Mouse (Mus musculus) bone marrow, adult 2 months (tissue): ENCODE results near the gene Pcdh10. TPM values are rescaled to one million over a fixed set of nuclear protein-coding genes. Genes with fewer than 3 reads are reported as not detected.

ENCODE experiments used
- H3K27ac ChIP-seq: fragments of 200-500 bp; 2 replicates; pipeline ENCODE4 v1.5.1; 2012; ENCODE audit warnings: low read depth, mild to moderate bottlenecking, control low read depth, inconsistent platforms, low read length; ENCODE audit not compliant: control insufficient read depth, poor library complexity, insufficient read depth
- H3K4me1 ChIP-seq: fragments of 200-500 bp; 2 replicates; pipeline ENCODE4 v1.6.1; 2011; ENCODE audit warnings: low read length; ENCODE audit not compliant: control insufficient read depth, insufficient read depth
- H3K4me3 ChIP-seq: fragments of 200-500 bp; replicated peaks from 2 replicates; pipeline ENCODE3; 2011; ENCODE audit warnings: mild to moderate bottlenecking, low read depth, low read length, control low read depth; ENCODE audit not compliant: control insufficient read depth
- CTCF ChIP-seq: fragments of 200-500 bp; IDR thresholded peaks from 2 replicates; pipeline ENCODE4 v1.5.1; 2011; ENCODE audit warnings: low read length, control low read depth; ENCODE audit not compliant: control insufficient read depth, insufficient read depth
- POLR2A ChIP-seq: fragments of 200-500 bp; IDR thresholded peaks from 2 replicates; pipeline ENCODE4 v1.6.1; 2011; ENCODE audit warnings: low read depth, mild to moderate bottlenecking, control low read depth, low read length, borderline replicate concordance; ENCODE audit not compliant: control insufficient read depth
- WGBS: fragments of 180-500 bp; shearing (Covaris S2); methylation state at CpG from one replicate; pipeline ENCODE4 v1.1.7; 2018; 5-methylcytosine and 5-hydroxymethylcytosine counted together
- polyA plus RNA-seq: library from polyadenylated mRNA; stranded (reverse); fragments of >200 nt; gene quantifications from 2 replicates; pipeline ENCODE4 v1.2.4, GENCODE M21; 2011; ENCODE audit warnings: low replicate concordance; ENCODE audit not compliant: missing spikeins, insufficient read depth, insufficient read length

Pcdh10 gene
- polyA plus RNA-seq, 1 experiment: not detected

- Histone ChIP-seq H3K4me1 (no peaks in the 10 kb centered on the region), H3K4me3 (no peak overlapping the region), H3K27ac (no peak overlapping the region)
- WGBS: 45% methylated on average over 11 of the region's 11 CpGs
- TF ChIP-seq CTCF: no peak
- no peak for TF ChIP-seq POLR2A
Observed at GRCm38 (mm10) chr3:45432172-45432765, 54.1 kb downstream of the Pcdh10 start.
